Mouse (Mus musculus) MEL (cell line): ENCODE results near the gene Dlg2. TPM values are rescaled to one million over a fixed set of nuclear protein-coding genes. Genes with fewer than 3 reads are reported as not detected.

Experiments
- DNase-seq: peaks from one replicate; pipeline ENCODE4 v3.0.0; 2011; ENCODE audit warnings: low read depth, low spot score
- H3K27ac ChIP-seq: 2 replicates; pipeline ENCODE4 v1.5.1; 2012; ENCODE audit warnings: low read depth, mild to moderate bottlenecking, control low read depth, low read length, moderate library complexity; ENCODE audit not compliant: control insufficient read depth
- H3K27me3 ChIP-seq, 2 experiments: fragments of 150-350 bp in 1 of 2; sonication (generic) in 1 of 2; 2 replicates each; pipeline ENCODE4 v1.6.1; 2012; ENCODE audit warnings: low read length in 2 of 2, mild to moderate bottlenecking in 2 of 2, improper control_type of control experiment in 1 of 2, moderate library complexity in 1 of 2; ENCODE audit not compliant: insufficient read depth in 2 of 2, control insufficient read depth in 1 of 2
- H3K36me3 ChIP-seq, 2 experiments: 2 replicates each; pipeline ENCODE4 v1.6.1; 2012 to 2014; ENCODE audit warnings: low read length in 2 of 2, improper control_type of control experiment in 1 of 2, inconsistent platforms in 1 of 2, mild to moderate bottlenecking in 1 of 2; ENCODE audit not compliant: insufficient read depth in 2 of 2, control insufficient read depth in 1 of 2
- H3K4me1 ChIP-seq, 2 experiments: fragments of 150-350 bp in 1 of 2; sonication (generic) in 1 of 2; 2 replicates each; pipeline ENCODE4 v1.6.1; 2012; ENCODE audit warnings: low read length in 2 of 2, improper control_type of control experiment in 1 of 2, mild to moderate bottlenecking in 1 of 2; ENCODE audit not compliant: insufficient read depth in 2 of 2, control insufficient read depth in 1 of 2
- H3K4me3 ChIP-seq, 2 experiments: fragments of 150-350 bp in 1 of 2; sonication (generic) in 1 of 2; 2 replicates each; pipeline ENCODE4 v1.5.1; 2012; ENCODE audit warnings: low read depth in 2 of 2, low read length in 2 of 2, mild to moderate bottlenecking in 2 of 2, moderate library complexity in 2 of 2, control low read depth in 1 of 2, improper control_type of control experiment in 1 of 2; ENCODE audit not compliant: control insufficient read depth in 1 of 2, insufficient read depth in 1 of 2
- H3K79me2 ChIP-seq: 2 replicates; pipeline ENCODE4 v1.6.1; 2012; ENCODE audit warnings: mild to moderate bottlenecking, low read length, moderate library complexity; ENCODE audit not compliant: control insufficient read depth, poor library complexity, insufficient read depth
- H3K9ac ChIP-seq: 2 replicates; pipeline ENCODE4 v1.6.1; 2012; ENCODE audit warnings: low read depth, mild to moderate bottlenecking, control low read depth, low read length, moderate library complexity; ENCODE audit not compliant: control insufficient read depth, poor library complexity, severe bottlenecking
- H3K9me3 ChIP-seq: fragments of 150-350 bp; sonication (generic); replicated peaks from 2 replicates; pipeline ENCODE4 v1.6.1; 2012; ENCODE audit warnings: mild to moderate bottlenecking, low read length, improper control_type of control experiment, moderate library complexity; ENCODE audit not compliant: insufficient read depth
- CHD2 ChIP-seq: IDR thresholded peaks from 2 replicates; pipeline ENCODE4 v1.6.1; 2011; ENCODE audit warnings: low read length, improper control_type of control experiment
- CTCF ChIP-seq, 3 experiments: IDR thresholded peaks in 2 of 3; conservative IDR thresholded peaks in 1 of 3; 2 replicates each; pipeline ENCODE4 v1.5.1; 2011 to 2012; ENCODE audit warnings: low read length in 3 of 3, low read depth in 2 of 3, mild to moderate bottlenecking in 2 of 3, improper control_type of control experiment in 1 of 3, inconsistent platforms in 1 of 3, mixed read lengths in 1 of 3, moderate library complexity in 1 of 3; ENCODE audit not compliant: control insufficient read depth in 1 of 3, insufficient read depth in 1 of 3, poor library complexity in 1 of 3, severe bottlenecking in 1 of 3
- E2F4 ChIP-seq: IDR thresholded peaks from 2 replicates; pipeline ENCODE4 v1.6.1; 2011; ENCODE audit warnings: low read depth, low read length, improper control_type of control experiment, borderline replicate concordance
- GATA1 ChIP-seq: IDR thresholded peaks from 2 replicates; pipeline ENCODE4 v1.6.1; 2011; ENCODE audit warnings: low read depth, low read length, improper control_type of control experiment
- KAT2A ChIP-seq: conservative IDR thresholded peaks from 2 replicates; pipeline ENCODE4 v1.6.1; 2012; ENCODE audit warnings: low read depth, low read length, improper control_type of control experiment, inconsistent platforms
- MAFK ChIP-seq: IDR thresholded peaks from 2 replicates; pipeline ENCODE4 v1.6.1; 2011; ENCODE audit warnings: low read depth, mild to moderate bottlenecking, low read length, improper control_type of control experiment, borderline replicate concordance
- MXI1 ChIP-seq: IDR thresholded peaks from 2 replicates; pipeline ENCODE4 v1.6.1; 2011; ENCODE audit warnings: mild to moderate bottlenecking, low read depth, low read length, improper control_type of control experiment
- POLR2A ChIP-seq, 2 experiments: IDR thresholded peaks; 2 replicates each; pipeline ENCODE4 v1.6.1; 2011 to 2012; ENCODE audit warnings: low read length in 2 of 2, mild to moderate bottlenecking in 2 of 2, control low read depth in 1 of 2, improper control_type of control experiment in 1 of 2, low read depth in 1 of 2, moderate library complexity in 1 of 2; ENCODE audit not compliant: control insufficient read depth in 1 of 2, insufficient read depth in 1 of 2, poor library complexity in 1 of 2
- POLR2AphosphoS5 ChIP-seq: IDR thresholded peaks from 2 replicates; pipeline ENCODE4 v1.6.1; 2012; ENCODE audit warnings: low read depth, borderline replicate concordance, mild to moderate bottlenecking, inconsistent platforms, low read length, moderate library complexity, mixed read lengths
- RAD21 ChIP-seq: IDR thresholded peaks from 2 replicates; pipeline ENCODE4 v1.6.1; 2011; ENCODE audit warnings: mild to moderate bottlenecking, low read depth, low read length, improper control_type of control experiment
- RCOR1 ChIP-seq: IDR thresholded peaks from 2 replicates; pipeline ENCODE4 v1.6.1; 2012; ENCODE audit warnings: low read depth, mild to moderate bottlenecking, inconsistent platforms, low read length, improper control_type of control experiment
- UBTF ChIP-seq: IDR thresholded peaks from 2 replicates; pipeline ENCODE4 v1.6.1; 2012; ENCODE audit warnings: low read depth, mild to moderate bottlenecking, inconsistent platforms, low read length, improper control_type of control experiment, moderate library complexity, borderline replicate concordance; ENCODE audit not compliant: insufficient read depth
- USF2 ChIP-seq, 2 experiments: IDR thresholded peaks; 2 replicates each; pipeline ENCODE4 v1.6.1; 2011 to 2012; ENCODE audit warnings: improper control_type of control experiment in 2 of 2, low read length in 2 of 2, borderline replicate concordance in 1 of 2, inconsistent platforms in 1 of 2, low read depth in 1 of 2, mild to moderate bottlenecking in 1 of 2; ENCODE audit not compliant: insufficient read depth in 1 of 2
- ZC3H11A ChIP-seq: IDR thresholded peaks from 2 replicates; pipeline ENCODE4 v1.6.1; 2012; ENCODE audit warnings: low read depth, mild to moderate bottlenecking, inconsistent platforms, low read length, improper control_type of control experiment
- ZKSCAN1 ChIP-seq: IDR thresholded peaks from 2 replicates; pipeline ENCODE4 v1.6.1; 2012; ENCODE audit warnings: low read depth, mild to moderate bottlenecking, inconsistent platforms, low read length, improper control_type of control experiment, moderate library complexity
- polyA plus RNA-seq, 2 experiments: library from polyadenylated mRNA; stranded (reverse) in 1 of 2; unstranded in 1 of 2; fragments of >175 nt in 1 of 2; fragments of >200 nt in 1 of 2; gene quantifications; 2 replicates each; pipeline versions ENCODE4 v1.2.1 to v1.2.4; 2012; ENCODE audit warnings: low replicate concordance in 2 of 2, low read depth in 1 of 2; ENCODE audit not compliant: insufficient read length in 2 of 2, insufficient read depth in 1 of 2, missing spikeins in 1 of 2
- total RNA-seq: library from RNA; depleted of rRNA; stranded (reverse); fragments of 300-350 nt; gene quantifications from 2 replicates; pipeline ENCODE4 v1.2.3, GENCODE M21; 2012

Dlg2 gene
- total and polyA plus RNA-seq, 3 experiments, result 0.04 TPM; not detected in 2

DNA sequence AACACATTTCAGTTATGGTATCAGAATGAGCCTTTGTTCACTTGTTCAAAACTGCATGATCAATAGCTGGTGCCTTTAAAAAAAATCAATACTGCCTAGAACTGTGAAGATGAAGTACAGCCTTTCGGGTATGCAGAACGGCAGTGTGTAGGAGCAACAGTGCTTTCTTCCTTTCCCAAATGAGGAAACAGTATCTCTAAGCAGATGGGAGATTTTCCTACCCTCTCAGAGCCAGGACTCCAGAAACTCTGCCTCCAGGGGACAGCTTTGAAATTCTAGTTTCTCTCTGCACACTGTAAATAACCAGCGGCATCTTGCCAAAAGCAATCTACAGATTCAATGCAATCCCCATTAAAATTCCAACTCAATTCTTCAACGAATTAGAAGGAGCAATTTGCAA, 1801.2 kb downstream of the Dlg2 start (continued):
- TF ChIP-seq E2F4 (no peak), USF2 (IDR thresholded peaks at IDR 0.05; ENCODE audit: borderline replicate concordance in 1 of 2, insufficient read depth in 1 of 2, low read depth in 1 of 2, low read length in 2 of 2) (no peak)

DNA sequence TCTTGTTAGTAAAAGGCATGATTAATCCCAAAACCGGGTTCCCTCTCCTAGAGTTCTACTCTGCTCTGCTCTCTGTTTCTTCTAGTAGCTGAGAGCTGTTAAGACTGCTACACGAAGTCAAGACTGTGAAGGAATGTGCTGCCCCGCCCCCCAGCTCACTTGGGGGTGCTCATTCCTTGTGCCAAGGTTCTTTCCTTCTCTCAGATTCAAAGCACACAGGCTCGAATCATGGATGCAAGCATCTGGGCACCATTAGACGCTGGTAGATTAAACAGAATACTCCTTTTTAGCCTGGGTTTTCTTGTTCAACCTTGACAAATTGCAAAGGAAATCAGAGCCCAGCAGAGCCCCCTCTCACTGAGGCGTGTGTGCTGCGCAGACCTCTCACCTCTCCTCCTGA, 1804.5 kb downstream of the Dlg2 start:
- Histone ChIP-seq H3K4me3 (no peak overlapping the region), H3K36me3 (no peaks in the 10 kb centered on the region), H3K9me3 (no peaks in the 10 kb centered on the region), H3K27me3 (no peaks in the 10 kb centered on the region), H3K27ac (no peak overlapping the region), H3K9ac (no peak overlapping the region), H3K4me1 (no peaks in the 10 kb centered on the region), H3K79me2 (no peaks in the 10 kb centered on the region)
- no peak for DNase-seq
- TF ChIP-seq POLR2AphosphoS5, result no peak
- TF ChIP-seq ZKSCAN1, result no peak
- TF ChIP-seq CHD2, result no peak
- TF ChIP-seq UBTF, result no peak

DNA sequence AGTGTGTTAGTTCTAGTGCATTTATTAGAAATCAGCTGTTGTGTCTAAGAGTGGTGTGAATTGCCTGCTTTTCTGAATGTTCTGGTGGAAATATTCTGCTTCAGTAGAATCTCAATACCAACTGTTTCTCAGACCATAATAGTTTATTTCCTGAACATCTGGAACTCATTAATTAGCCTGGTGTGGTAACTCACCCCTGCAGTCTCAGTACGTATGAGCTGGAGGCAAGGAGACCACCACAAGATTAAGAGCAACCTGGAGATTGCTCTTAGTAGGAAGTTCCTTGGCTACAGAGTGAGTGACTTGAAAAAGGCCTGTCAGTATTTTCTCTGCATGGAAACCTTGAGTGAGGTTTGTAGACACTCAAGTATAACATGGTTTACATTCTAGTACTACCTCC, 1810.6 kb downstream of the Dlg2 start:
- H3K79me2 ChIP-seq, result no peaks in the 10 kb centered on the region
- no peaks in the 10 kb centered on the region for H3K27me3 ChIP-seq
- no peak overlapping the region for H3K9ac ChIP-seq
- no peak overlapping the region for H3K27ac ChIP-seq
- DNase-seq, result no peak
- TF ChIP-seq MXI1, result no peak
- TF ChIP-seq CTCF (IDR thresholded peaks at IDR 0.05 in 2 of 3, conservative IDR thresholded peaks at IDR 0.05 in 1 of 3; ENCODE audit: control insufficient read depth in 1 of 3, insufficient read depth in 1 of 3, low read depth in 2 of 3, low read length in 3 of 3, poor library complexity in 1 of 3, severe bottlenecking in 1 of 3), result no peak
- TF ChIP-seq RCOR1, result no peak
- TF ChIP-seq GATA1, result no peak
- no peak for TF ChIP-seq USF2 (IDR thresholded peaks at IDR 0.05; ENCODE audit: borderline replicate concordance in 1 of 2, insufficient read depth in 1 of 2, low read depth in 1 of 2, low read length in 2 of 2)
- no peak for TF ChIP-seq RAD21
- no peak for TF ChIP-seq MAFK
- no peak for TF ChIP-seq POLR2A (IDR thresholded peaks at IDR 0.05; ENCODE audit: control insufficient read depth in 1 of 2, insufficient read depth in 1 of 2, low read depth in 1 of 2, low read length in 2 of 2, poor library complexity in 1 of 2)
- TF ChIP-seq, all 39 proteins: peak for 0
- Histone ChIP-seq H3K9me3 (no peaks in the 10 kb centered on the region), H3K4me3 (no peak overlapping the region), H3K36me3 (no peaks in the 10 kb centered on the region), H3K4me1 (no peaks in the 10 kb centered on the region)

DNA sequence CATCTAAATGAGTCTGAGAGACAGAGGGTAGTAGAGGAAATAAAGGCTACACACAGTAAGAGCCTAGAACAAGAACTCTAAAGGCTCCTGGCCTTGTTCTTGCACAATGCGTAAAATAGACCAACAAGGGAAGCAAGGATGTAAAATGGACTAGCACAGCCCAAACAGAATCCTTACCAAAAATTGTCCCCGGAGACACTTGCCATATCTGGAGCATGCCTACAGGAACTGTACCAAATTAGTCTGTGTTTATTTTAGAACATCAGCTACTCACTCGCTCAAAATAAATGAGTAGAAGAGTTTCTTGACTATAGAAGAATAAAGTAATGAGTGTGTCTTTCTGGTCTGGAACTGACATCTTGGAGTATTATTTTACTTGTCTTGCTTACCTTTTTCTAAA, 1812.3 kb downstream of the Dlg2 start:
- no peak overlapping the region for H3K9ac ChIP-seq
- no peak for TF ChIP-seq E2F4
- TF ChIP-seq KAT2A, result no peak
- no peak for TF ChIP-seq CTCF (IDR thresholded peaks at IDR 0.05 in 2 of 3, conservative IDR thresholded peaks at IDR 0.05 in 1 of 3; ENCODE audit: control insufficient read depth in 1 of 3, insufficient read depth in 1 of 3, low read depth in 2 of 3, low read length in 3 of 3, poor library complexity in 1 of 3, severe bottlenecking in 1 of 3)
- no peak for TF ChIP-seq ZC3H11A
- TF ChIP-seq RCOR1, result no peak
- no peak overlapping the region for H3K4me3 ChIP-seq
- no peak overlapping the region for H3K27ac ChIP-seq
- no peak for DNase-seq
- H3K9me3 ChIP-seq, result no peaks in the 10 kb centered on the region
- H3K4me1 ChIP-seq, result no peaks in the 10 kb centered on the region
- no peaks in the 10 kb centered on the region for H3K27me3 ChIP-seq
- no peaks in the 10 kb centered on the region for H3K79me2 ChIP-seq
- H3K36me3 ChIP-seq, result no peaks in the 10 kb centered on the region
